Mouse (Mus musculus) olfactory bulb, adult 2 months (tissue): ENCODE measurements at regions not wholly inside any gene's neighbourhood (a gene's known extent, or its start where the extent isn't known, plus 50 kb on each side); places are given as distances from the start of the nearest gene placed in this dataset.

ENCODE experiments used
- CTCF ChIP-seq: fragments of 200-500 bp; IDR thresholded peaks from 2 replicates; pipeline ENCODE4 v1.5.1; 2012; ENCODE audit warnings: low read depth, mild to moderate bottlenecking, low read length, moderate library complexity; ENCODE audit not compliant: insufficient read depth
- POLR2A ChIP-seq: fragments of 200-500 bp; IDR thresholded peaks from 2 replicates; pipeline ENCODE4 v1.6.1; 2012; ENCODE audit warnings: mild to moderate bottlenecking, low read depth, low read length, moderate library complexity; ENCODE audit not compliant: insufficient read depth

DNA sequence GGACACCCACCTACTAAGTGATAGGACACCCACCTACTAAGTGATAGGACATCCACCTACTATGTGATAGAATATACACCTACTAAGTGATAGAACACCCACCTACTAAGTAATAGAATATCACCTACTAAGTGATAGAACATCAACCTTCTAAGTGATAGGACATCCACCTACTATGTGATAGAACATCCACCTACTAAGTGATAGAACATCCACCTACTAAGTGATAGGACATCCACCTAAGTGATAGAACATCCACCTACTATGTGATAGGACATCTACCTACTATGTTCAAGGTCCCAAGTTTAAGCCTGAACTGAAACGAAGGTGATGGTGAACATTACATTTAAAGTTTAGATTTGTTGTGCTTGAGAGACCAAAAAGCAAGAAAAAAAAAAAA is 863.8 kb downstream of the Zfp704 start:
- TF ChIP-seq CTCF (no peak), POLR2A (no peak)
